Mouse (Mus musculus) cerebellum, postnatal 25 days (tissue): ENCODE measurements around the gene Kcp.
A peak's percentile ranks its signal among the peaks of the same experiment; 100 is the strongest.

Experiments
- DNase-seq, 2 experiments: peaks; one replicate each; pipeline ENCODE4 v3.0.0; 2021; ENCODE audit warnings: mixed read lengths in 2 of 2

The Kcp gene

GRCm38 (mm10) chr6:29507447-29508309 lies at the start of gene Kcp:
Gene Kcp (minus strand): TSS chr6:29507952.
- DNase-seq = no peak

GRCm38 (mm10) chr6:29557112-29557511 lies 49.4 kb upstream of the Kcp start:
- DNase-seq = no peak

GRCm38 (mm10) chr6:29552526-29552925 lies 44.8 kb upstream of the Kcp start:
- no peak for DNase-seq

- DNase-seq = no peak
Observed at GRCm38 (mm10) chr6:29548086-29548485, 40.3 kb upstream of the Kcp start.

GRCm38 (mm10) chr6:29547582-29547981 lies 39.8 kb upstream of the Kcp start:
- DNase-seq = no peak

GRCm38 (mm10) chr6:29545611-29546010 lies 37.9 kb upstream of the Kcp start:
- no peak for DNase-seq

- no peak for DNase-seq
Observed at GRCm38 (mm10) chr6:29540956-29541355, 33.2 kb upstream of the Kcp start.

- no peak for DNase-seq
Observed at GRCm38 (mm10) chr6:29540223-29540622, 32.5 kb upstream of the Kcp start.

GRCm38 (mm10) chr6:29539502-29539901 lies 31.8 kb upstream of the Kcp start:
- no peak for DNase-seq

- DNase-seq = peak; percentile 23 to 54
Observed at GRCm38 (mm10) chr6:29537221-29537620, 29.5 kb upstream of the Kcp start.

- DNase-seq = no peak
Observed at GRCm38 (mm10) chr6:29536651-29537193, 29.0 kb upstream of the Kcp start.

- peak in 1 of 2 experiments; percentile 33 for DNase-seq
Observed at GRCm38 (mm10) chr6:29535316-29535715, 27.6 kb upstream of the Kcp start.

- no peak for DNase-seq
Observed at GRCm38 (mm10) chr6:29530050-29530449, 22.3 kb upstream of the Kcp start.

- no peak for DNase-seq
Observed at GRCm38 (mm10) chr6:29529444-29529820, 21.7 kb upstream of the Kcp start.

GRCm38 (mm10) chr6:29528561-29529443 lies 21.1 kb upstream of the Kcp start:
- no peak for DNase-seq

- no peak for DNase-seq
Observed at GRCm38 (mm10) chr6:29528165-29528505, 20.4 kb upstream of the Kcp start.

GRCm38 (mm10) chr6:29527361-29528164 lies 19.8 kb upstream of the Kcp start:
- DNase-seq = no peak

GRCm38 (mm10) chr6:29526281-29527251 lies 18.8 kb upstream of the Kcp start, which contains the start of gene Irf5:
Gene Irf5 (plus strand): TSS chr6:29526625.
- peak; percentile 17 to 34 for DNase-seq

GRCm38 (mm10) chr6:29525256-29525655 lies 17.5 kb upstream of the Kcp start:
- DNase-seq = no peak

- no peak for DNase-seq
Observed at GRCm38 (mm10) chr6:29524034-29524489, 16.3 kb upstream of the Kcp start.
